Mouse (Mus musculus) frontal cortex, adult 2 months (tissue): ENCODE results near the gene Ttc23l. TPM values are rescaled to one million over a fixed set of nuclear protein-coding genes. Genes with fewer than 3 reads are reported as not detected.
"Not testable (repeated sequence)": the region's sequence is repeated elsewhere in the genome, so short reads cannot be mapped to it uniquely, and the experiment has no call there.

Source experiments
- DNase-seq, 2 experiments: peaks; one replicate each; pipeline ENCODE4 v3.0.0; 2022; ENCODE audit warnings: low spot score in 1 of 2; ENCODE audit errors: extremely low spot score in 1 of 2
- polyA plus RNA-seq: library from polyadenylated mRNA; depleted of rRNA; stranded (reverse); fragments of >200 nt; gene quantifications from 2 replicates; pipeline ENCODE4 v1.2.3, GENCODE M21; 2012

Ttc23l gene
- polyA plus RNA-seq, 1 experiment, result not detected

DNA sequence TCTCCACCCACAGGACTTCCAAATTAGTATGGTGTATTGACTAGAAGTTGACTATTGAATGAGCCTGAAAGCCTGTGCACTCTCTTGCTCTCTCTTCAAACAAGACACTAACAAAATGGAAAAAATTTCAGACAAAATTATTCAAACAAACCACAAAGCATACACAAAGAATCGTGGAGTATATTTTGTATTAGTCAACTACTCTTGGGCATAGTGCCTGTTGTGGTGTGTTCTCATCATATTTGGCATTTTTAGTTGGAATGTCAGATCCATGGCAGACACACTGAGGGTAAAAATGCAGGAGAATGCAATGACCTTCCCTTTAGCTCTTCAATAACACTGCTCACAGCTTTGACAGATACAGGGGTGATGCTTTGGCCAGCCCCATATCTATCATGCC lies 32.6 kb downstream of the Ttc23l start:
- DNase-seq, result no peak

DNA sequence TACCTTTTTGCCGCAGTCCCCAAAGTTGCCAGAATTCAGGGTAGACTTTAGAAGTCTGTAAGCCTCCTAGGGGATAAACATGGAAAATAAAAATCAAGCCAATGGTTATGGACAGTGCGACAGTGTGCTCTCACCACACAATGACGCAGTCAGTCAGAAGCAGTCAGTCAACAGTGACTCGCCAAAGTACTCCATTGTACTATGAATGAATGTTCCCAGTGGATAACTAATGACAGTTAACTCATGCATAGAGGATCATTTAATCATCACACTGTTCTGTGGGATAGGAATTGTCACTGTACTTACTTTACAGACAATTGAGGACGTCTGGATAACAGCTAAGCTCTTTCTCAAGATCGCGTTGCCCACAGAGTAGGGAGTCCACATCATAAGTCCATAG lies 43.3 kb downstream of the Ttc23l start:
- no peak for DNase-seq

DNA sequence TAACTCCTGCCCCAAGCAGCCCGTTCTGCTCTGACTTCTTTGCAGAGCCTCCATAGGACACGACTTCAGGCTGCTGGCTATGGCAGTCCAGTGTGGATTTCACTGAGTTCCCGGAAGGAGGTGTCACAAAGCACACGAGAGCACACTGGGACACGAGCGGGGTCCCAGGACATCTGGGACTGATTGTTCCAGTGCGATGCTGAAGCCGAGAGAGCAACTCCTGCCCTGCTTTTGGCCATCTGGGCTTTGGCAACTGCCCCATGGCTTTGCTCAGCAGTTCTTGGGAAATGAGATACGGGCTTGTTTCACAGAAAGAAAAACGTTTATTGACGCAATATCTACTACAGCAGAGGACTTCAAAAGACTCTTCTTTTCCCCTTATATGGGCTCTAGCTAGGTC lies 52.4 kb downstream of the Ttc23l start:
- DNase-seq, result no peak

DNA sequence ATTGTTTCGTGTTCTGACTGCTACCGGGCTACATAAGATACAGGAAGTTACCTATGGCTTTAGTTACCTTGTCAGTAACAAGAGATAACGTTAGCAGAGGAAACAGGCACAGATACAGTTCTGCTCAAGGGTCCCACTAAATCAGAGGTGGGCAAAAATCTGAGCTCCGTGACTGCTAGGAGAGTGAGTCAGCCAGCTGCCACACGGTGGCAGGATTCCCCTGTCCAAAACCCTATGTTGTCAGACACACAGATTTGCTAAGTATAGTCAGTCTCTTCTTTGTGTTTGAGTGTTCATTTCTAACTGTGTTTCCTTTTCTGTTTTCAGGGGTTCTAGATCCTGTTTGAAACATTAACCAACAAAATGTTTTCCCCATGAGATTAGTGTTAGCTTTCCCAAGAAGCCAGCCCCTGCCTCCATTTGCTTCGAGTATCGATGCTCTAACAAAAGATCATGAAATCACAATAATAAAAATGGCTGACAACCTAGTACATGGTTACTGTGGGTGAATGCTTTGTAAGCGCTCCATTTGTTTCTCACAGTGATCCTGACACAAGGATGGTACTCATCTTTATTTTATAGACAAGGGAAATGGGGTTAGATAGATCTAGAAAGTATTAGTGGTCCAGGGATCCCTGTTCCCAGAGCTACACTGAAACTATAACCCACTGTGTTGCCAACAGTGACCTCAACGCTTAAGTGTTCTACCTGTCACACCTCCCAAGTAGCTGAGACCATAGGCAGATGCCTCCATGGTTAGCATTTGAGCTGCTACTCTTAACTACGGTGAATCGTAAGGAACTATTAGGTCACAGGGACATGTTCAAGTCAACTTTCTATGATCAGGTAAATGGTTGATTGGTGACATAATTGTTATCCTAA lies 57.4 kb downstream of the Ttc23l start:
- peak; percentile 14 to 64 for DNase-seq

DNA sequence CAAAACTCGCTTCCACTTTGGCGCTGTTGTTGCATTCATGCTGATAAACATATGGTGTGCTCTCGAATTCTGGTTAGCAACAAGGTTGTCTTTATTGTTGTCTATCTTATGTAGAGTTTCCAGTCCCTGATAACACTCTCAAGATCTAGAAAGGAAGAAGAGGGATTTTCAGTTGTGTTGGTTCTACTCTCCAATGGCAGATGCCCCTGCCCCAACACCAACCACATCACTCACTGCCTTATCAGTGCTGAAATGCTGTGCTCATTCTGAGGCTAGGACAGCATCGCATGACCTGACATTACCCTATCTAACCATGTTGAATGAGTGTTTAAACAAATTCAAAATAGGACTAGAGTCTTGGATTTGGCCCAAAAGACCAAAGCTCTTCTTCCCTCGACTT lies 58.4 kb downstream of the Ttc23l start:
- DNase-seq, result no peak

DNA sequence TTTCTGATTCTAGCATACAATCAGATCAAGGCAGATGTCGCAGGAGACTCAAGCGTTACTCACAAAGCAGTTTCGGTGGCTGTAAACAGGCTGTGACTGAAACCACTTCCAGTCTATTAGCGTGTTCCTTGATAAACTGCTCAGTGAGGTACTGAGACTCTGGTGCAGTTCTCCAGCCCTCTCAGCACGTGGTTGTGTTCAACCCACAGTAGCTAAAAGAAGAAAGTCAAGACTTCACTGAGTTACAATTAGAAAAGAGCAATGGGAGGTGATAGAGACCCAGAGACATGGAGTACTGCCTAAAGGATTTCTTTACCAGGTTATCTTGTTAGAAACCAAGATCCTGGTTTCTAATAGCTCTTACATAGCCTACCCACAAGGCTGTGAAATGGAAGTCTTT lies 58.9 kb downstream of the Ttc23l start:
- DNase-seq, result no peak

DNA sequence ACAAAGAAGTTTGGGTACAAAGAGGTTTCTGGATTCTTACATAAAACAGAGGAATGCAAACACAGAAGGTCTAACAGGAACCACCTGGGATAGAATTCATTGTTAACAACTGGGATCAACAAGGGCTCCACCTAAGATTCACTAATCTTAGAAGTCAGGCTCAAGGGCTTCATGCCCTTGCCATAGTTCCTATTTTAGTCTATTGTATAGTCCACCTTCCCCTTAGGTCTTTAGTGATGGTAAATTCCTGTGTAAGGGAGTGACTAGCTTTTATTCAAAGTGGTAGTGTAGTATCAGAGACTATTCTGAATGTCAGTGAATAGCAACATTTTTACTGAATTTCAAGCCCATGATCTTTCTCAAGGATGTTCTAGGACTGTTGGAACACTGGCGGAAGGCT lies 61.8 kb downstream of the Ttc23l start:
- not testable (repeated sequence) for DNase-seq

DNA sequence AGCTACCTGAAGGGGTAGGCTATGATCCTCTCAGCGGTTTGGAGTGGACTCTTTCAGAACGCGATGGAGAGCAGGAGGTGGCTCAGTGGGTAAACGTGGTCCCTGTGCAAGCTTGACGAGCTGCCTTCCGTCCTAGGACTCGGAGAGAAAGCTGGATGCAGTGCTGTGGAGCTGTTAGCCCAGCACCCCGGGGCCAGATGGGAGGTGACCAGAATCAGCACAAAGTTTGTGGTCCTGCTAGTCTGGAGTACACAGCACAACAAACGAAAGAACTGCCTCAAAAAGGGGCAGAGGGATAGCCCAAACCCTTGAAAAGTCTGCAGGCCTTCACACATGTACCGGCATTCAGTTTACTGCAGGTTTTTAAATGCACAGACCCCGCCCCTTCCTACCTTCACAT lies 62.5 kb downstream of the Ttc23l start:
- no peak for DNase-seq

DNA sequence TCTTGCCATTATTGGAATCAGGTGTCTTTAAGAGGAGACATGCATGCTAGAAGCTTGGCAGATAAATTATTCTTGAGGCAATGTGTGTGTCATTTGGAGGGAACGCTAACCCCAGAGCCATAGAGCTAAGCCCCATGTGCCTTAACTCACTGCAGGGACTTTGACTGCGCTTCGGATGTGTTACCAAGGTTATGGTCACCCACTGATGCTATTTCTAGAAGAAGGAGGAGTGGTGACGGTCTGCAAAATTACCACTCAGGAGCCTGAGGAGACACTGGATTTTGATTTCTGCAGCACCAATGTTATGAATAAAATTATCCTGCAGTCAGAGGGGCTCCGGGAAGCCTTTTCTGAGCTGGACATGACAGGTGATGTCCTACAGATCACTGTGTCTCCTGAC lies 68.4 kb downstream of the Ttc23l start:
- DNase-seq, result peak; percentile 19 to 22

DNA sequence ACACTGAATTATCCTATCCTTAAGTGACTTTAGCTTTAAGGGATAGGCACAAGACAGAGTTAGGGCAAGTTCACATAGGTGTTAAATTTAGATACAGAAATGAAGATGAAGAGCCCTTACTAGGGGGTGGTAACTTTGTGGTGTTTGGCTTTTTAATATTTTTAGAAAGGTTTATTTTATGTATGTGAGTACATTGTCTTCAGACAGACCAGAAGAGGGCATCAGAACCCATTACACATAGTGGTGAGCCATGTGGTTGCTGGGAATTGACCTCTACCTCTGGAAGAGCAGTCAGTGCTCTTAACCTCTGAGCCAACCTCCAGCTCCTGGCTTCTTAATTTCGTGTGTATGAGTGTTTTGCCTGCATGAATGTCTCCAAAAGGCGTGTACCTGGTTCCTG lies 71.2 kb downstream of the Ttc23l start:
- DNase-seq, result no peak

DNA sequence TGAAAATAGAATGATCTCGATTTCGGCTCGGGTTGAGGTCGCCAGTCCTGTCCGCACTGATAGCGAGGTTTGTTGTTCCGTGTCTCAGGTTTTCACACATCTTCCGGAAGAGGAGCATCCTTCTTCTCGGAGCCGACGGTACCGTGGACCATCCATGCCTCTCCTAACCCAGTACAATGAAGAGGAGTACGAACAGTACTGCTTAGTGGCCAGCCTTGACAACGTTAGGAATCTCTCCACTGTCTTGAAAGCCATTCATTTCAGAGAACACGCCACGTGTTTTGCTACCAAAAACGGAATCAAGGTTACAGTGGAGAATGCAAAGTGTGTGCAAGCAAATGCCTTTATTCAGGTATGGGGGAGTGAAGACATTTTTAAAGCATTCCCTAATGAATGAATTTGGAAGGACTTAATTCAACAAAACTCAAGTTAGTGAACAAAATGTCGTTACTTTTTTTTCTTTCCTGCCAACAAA lies 72.1 kb downstream of the Ttc23l start:
- no peak for DNase-seq

DNA sequence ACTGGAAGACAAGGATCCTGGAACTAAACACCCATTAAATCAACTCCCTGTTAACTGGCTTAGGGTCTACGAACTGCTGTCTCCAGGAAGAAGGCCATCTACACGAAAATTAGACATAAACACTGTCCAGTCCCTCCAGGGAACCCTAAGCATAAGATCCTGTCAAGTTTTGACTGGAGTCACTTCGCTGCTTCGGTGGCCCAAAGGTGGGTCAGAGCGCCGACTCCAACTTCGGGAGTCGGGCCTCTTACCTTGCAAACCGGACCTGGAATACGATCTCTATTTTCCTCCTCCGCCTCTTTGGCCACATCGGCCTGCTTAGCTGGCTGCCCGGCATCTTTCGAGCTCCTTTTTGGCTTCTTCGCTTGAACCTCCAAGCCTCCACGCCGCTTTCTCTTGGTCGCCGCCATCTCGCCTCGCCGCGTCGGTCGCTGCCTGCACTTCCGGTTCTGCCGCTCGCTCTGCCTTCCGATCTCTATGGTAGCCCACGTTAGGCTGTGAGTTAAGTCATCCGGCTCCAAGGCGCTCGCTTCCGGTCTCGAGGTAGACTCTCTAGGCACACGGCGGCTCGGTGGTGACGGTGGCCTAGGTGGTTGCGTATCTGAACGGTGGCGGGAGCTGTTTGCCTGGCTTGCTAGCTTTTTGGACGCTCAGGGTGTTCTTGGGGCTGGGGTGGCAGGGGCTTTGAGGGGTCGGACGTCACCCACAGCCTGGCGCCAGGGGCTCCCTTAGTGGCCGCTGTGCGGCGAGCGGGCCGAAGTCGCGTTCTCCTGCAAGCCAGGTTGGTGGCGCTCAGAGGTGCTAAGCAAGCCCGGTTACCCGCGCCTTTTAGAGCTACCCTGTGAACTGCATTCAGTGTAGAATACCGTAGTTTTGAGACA lies 72.7 kb downstream of the Ttc23l start, which contains the start of the genes Brix1 and Rad1:
Brix1 (minus strand) TSS at position 464 of the 881 bp plus-strand sequence.
Rad1 (plus strand) TSS at position 535 of the 881 bp plus-strand sequence.
- peak; percentile 94 to 97 for DNase-seq

DNA sequence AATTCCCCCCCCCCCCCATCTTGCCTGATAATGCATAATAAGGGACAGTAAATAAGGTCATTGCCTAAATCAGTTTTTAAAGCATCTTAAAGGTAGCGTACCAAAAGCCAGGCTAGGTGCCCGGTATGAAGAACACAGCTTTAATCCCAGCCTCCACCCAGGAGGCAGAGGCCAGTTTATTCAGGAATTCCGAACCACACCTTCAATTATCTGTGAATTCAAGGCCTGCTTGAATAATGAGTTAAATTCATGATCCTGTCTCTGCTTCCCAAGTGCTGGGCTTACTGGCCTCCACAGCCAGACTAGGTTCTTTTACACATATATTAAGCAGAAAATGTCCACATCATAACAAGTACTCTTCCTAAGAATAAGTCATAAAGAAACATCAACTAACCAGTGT lies 87.5 kb downstream of the Ttc23l start:
- no peak for DNase-seq

DNA sequence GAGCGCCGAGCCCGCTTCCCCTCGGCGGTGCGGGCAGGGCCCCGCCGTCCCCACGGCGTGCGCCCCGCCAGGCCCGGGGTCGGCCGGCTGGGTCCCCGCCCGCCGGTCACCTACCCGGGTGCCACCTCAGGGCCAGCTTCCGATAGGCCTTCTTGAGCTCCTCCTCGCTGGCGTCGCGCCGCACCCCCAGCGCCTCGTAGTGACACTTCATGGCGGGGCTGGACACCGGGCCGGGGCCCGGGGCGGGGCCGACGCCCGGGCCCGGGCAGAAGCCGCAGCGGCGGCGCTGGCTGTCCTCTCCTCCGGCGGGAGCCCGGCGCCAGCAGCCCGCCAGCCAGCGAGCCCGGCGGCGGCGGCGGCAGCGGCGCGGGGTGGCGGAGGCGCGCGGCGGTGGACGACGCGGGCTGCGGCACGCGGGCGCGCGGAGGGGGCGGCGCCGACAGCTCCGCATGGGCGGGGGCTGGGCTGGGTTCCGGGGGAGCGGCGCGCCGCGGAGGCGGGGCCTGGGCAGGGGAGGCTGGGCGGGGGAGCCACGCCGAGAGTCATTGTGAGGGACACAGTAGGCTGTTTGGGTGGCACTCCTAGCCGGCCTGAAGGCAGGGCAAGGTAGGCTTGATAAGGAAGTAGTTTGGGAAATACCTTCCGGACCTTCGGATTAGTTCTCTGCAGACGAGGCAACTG lies 88.2 kb downstream of the Ttc23l start, which contains the start of gene Dnajc21:
Dnajc21 (minus strand) TSS at position 366 of the 681 bp plus-strand sequence.
- peak; percentile 44 to 73 for DNase-seq

DNA sequence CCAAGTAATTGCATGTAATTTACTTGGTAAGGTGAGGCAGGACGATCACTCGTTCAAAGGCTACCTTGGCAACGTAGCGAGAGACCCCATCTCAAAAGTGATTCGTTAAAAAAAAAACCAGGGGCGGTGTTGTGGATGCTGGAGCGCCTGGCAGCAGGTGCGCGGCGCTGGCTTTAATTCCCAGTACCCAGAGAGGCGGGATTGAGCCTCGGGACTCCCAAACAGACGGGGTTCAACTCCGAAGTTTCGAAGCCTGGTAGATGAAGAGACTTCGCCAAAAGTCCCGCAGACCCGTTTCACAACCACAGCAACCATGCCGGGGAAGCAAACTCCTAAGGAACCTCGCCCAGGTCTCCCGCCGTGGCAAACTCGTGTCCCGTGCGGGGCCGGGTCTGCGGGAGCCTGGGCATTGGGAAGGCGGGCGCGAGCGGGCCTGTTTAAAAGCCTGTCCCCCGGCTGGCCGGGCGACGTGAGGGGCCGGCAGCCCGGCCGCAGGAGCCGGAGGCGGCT lies 88.8 kb downstream of the Ttc23l start:
- DNase-seq, result peak in 1 of 2 experiments; percentile 39

DNA sequence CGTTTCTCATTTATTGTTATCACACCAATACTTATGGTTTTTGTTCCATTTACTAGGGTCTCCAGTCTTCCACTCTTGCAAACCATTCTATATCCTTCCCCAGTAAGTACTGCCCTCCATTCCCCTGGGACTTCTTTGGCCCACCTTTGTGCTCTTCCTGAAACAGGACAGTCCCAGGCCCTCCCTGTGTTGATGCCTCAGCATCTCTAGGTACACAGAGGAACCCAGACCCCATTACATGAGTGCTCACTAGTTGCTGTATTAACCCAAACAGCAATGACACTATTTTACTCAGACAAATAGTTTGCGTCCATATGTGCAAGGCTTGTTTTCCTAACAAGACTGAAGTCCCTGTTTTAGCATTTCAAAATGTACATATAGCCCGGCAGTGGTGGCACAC lies 89.7 kb downstream of the Ttc23l start:
- no peak for DNase-seq

DNA sequence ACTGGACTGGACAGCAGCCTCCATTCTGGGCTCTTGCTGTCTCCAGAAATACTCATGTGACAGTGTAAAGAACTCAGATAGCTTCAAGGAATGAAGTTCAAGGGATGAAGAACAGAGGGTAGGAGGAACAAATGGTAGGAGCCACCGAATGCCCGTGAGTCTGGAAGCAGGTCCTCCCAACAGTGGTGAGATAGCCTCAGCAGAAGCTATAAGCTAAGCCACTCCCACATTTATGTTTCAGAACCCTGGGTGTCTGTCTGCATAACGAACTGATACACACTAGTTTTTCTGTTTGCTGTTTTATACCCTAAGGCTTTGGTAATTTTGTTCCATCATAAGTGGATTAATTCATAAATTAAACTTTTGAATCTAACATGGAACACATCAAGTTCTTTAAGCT lies 93.8 kb downstream of the Ttc23l start:
- DNase-seq, result no peak

DNA sequence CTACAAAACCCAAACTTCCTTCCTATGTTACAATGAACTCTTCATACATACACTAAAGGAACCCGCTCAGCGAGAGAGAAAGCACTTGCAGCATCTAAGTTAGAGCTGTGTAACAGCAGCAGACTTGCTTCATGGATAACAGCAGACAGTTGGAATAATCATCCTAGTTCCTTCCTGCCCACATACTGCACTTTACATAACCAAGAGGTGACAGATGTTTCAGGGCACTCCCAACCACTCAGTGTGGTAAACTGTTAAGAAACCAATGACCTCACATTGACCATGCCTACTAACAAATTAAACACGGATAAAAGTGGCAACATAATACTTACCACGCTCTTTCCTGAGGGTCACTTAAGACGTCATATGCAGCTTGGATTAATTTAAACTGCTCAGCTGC lies 94.9 kb downstream of the Ttc23l start:
- peak in 1 of 2 experiments; percentile 67 for DNase-seq

DNA sequence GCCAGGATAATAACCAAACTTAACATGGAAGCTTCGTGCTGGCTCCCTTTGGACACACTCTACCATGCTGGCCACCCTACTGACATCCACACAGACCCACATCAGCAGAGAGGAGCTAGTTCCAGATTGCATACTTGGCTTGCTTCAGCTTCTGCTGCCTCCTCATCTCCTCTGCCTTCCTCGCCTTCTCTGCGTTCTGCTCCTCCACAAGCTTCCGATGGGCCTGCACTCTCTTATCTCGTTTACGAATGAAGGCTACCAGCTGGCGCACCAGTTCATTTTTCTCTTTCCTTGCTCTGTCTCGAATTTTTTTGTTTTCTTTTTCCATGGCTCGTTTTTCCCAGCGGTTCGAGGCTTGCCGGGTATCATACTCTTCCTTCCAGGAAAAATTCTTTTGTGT lies 97.5 kb downstream of the Ttc23l start:
- DNase-seq, result peak in 1 of 2 experiments; percentile 48
